Mouse (Mus musculus) olfactory bulb, adult 2 months (tissue): ENCODE results near the gene Fam45a.

Experiments
- CTCF ChIP-seq: fragments of 200-500 bp; IDR thresholded peaks from 2 replicates; pipeline ENCODE4 v1.5.1; 2012; ENCODE audit warnings: low read depth, mild to moderate bottlenecking, low read length, moderate library complexity; ENCODE audit not compliant: insufficient read depth
- POLR2A ChIP-seq: fragments of 200-500 bp; IDR thresholded peaks from 2 replicates; pipeline ENCODE4 v1.6.1; 2012; ENCODE audit warnings: mild to moderate bottlenecking, low read depth, low read length, moderate library complexity; ENCODE audit not compliant: insufficient read depth

- TF ChIP-seq POLR2A (no peak), CTCF (no peak)
Measured at GRCm38 (mm10) chr19:60804903-60805302, 6.5 kb upstream of the Fam45a start.
